Mouse (Mus musculus): Measurements from ENCODE around the gene Helq. TPM values are rescaled to one million over a fixed set of nuclear protein-coding genes. Genes with fewer than 3 reads are reported as not detected.

Gene Helq
- polyA plus RNA-seq, 1 experiment from 2014 or later, result 18.3 TPM

DNA sequence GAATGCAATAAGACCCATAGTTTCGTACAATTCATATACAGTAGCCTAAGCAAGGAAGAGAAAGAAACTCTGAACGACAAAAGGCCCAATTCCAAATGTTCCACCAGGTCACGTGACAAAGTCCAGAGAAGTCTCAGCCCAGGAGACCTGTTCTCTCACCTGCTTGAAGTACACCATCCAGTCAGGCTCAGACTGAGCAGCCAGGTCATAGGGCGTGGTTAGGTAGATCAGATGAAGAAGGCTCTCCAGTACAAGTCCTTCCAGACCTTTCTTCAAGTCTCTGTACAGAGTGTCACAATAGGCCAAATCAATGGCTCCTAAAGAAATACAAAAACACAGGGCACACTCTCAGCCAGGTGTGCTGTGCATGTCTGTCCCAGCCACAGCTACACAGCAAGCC is 26.8 kb downstream of the Helq start:
- Histone ChIP-seq H3K4me1 (replicated peaks) (no peaks in the 10 kb centered on the region), H3K27me3 (ENCODE audit: insufficient read depth, poor library complexity, severe bottlenecking) (no peaks in the 10 kb centered on the region), H3K4me3 (no peak overlapping the region), H3K27ac (no peak overlapping the region), H3K36me3 (peaks cover 96% of the 10 kb centered on the region), H3K9me3 (no peaks in the 10 kb centered on the region)
- DNase-seq (ENCODE audit: low spot score), result no peak
- 94% methylated on average over 4 of the region's 4 CpGs for WGBS

DNA sequence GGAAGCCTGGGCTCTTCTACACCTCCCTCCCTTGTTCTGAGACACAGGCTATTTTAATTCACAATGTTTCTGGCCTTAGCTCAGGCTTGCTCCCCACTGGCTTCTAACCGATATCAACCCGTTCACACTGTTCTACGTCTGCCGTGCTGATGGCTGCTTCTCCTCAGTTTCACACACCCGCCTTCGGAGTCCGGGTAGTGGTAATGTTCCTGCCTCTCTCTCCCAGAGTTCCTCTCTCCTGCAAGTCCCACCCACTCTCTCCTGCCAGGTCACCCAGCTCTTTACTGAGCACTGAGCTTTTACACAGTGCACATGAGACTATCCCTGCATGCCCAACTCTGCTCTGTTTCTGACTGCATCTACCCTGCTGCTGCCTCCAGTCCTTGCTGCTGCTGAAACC is 32.4 kb downstream of the Helq start:
- no peak overlapping the region for H3K4me3 ChIP-seq
- 96% methylated on average over 7 of the region's 7 CpGs for WGBS
- peaks cover 97% of the 10 kb centered on the region for H3K36me3 ChIP-seq
- H3K27me3 ChIP-seq (ENCODE audit: insufficient read depth, poor library complexity, severe bottlenecking), result no peaks in the 10 kb centered on the region
- no peak for DNase-seq (ENCODE audit: low spot score)
- H3K27ac ChIP-seq, result no peak overlapping the region
- H3K9me3 ChIP-seq, result no peaks in the 10 kb centered on the region
- no peaks in the 10 kb centered on the region for H3K4me1 ChIP-seq (replicated peaks)

DNA sequence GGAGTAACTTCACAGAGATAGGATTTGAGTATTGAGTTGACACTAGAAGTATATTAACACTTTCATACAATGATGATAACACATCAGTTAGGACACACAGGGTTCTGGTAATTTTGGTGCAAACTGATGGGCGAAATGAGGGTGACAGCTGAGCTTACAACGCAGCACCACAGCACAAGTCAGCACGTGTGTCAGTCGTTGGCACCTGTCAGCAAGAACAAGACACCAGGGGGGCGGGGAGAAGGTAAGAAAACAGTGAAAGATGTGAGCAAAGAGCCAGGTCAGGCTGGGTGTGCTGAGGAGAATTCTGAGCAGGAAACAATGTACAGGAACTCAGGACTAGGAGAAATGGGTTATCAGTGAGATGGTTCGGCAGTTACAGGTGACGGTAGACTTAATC is 36.7 kb downstream of the Helq start:
- H3K27ac ChIP-seq, result no peak overlapping the region
- DNase-seq (ENCODE audit: low spot score), result no peak
- no peak overlapping the region for H3K4me3 ChIP-seq
- WGBS, result 92% methylated on average over 7 of the region's 7 CpGs
- no peaks in the 10 kb centered on the region for H3K27me3 ChIP-seq (ENCODE audit: insufficient read depth, poor library complexity, severe bottlenecking)
- peaks cover 4% of the 10 kb centered on the region; the same call in 1 of the 2 replicates for H3K9me3 ChIP-seq
- peaks cover 68% of the 10 kb centered on the region for H3K36me3 ChIP-seq
- no peaks in the 10 kb centered on the region for H3K4me1 ChIP-seq (replicated peaks)

DNA sequence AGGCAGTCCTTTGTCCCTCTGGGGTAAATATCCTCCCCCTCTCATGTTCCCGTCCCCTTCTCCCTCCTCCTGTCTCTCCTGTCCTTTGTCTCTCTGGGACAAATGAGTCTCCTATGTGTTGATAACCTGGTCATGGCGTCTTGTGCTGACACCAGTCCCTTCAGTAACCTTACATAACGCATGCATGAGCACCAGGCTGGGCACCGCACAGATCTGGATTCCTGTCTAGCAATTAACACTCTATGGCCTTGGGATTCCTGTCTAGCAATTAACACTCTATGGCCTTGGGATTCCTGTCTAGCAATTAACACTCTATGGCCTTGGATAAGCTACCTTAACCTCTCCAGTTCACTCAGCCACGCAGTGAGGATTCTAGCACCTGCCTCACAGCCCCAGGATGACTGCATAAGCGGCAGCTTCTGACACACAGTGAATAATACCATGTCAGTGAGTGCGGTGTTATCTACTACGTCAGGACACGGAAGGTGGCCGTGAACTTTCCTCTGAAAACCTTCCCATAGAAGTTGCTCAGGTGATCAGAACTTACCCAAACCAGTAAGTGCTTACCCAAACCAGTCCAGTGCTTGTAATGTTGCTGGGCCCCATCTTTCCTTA is 38.2 kb downstream of the Helq start:
- H3K36me3 ChIP-seq, result peaks cover 52% of the 10 kb centered on the region
- no peak overlapping the region for H3K4me3 ChIP-seq
- no peaks in the 10 kb centered on the region for H3K4me1 ChIP-seq (replicated peaks)
- H3K27me3 ChIP-seq (ENCODE audit: insufficient read depth, poor library complexity, severe bottlenecking), result no peaks in the 10 kb centered on the region
- H3K9me3 ChIP-seq, result peaks cover 4% of the 10 kb centered on the region; the same call in 1 of the 2 replicates
- WGBS, result 87% methylated on average over 10 of the region's 10 CpGs
- H3K27ac ChIP-seq, result no peak overlapping the region
- no peak for DNase-seq (ENCODE audit: low spot score)

DNA sequence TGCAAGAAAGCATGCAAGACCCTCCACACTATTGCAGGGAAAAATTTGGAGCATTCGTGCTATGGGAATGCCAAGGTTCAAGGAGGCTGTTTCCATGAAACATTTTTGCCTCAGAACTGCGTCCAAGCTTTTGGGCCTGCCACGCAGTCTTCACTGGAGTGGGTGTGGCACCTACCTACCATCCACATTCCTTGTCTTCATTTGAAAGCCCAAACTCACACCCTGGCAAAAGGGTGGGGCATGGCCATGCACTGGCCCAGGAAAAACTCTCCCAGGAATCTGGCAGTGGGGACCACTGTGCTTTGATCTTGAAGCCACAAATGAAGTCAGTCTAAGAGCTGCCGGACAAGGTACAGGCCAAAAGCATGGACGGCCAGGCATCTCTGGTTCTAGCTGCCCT is 40.3 kb downstream of the Helq start:
- peaks cover 8% of the 10 kb centered on the region for H3K4me1 ChIP-seq (replicated peaks)
- DNase-seq (ENCODE audit: low spot score), result no peak
- peaks cover 32% of the 10 kb centered on the region for H3K36me3 ChIP-seq
- 95% methylated on average over 5 of the region's 5 CpGs for WGBS
- no peaks in the 10 kb centered on the region for H3K27me3 ChIP-seq (ENCODE audit: insufficient read depth, poor library complexity, severe bottlenecking)
- H3K4me3 ChIP-seq, result no peak overlapping the region
- no peak overlapping the region for H3K27ac ChIP-seq
- H3K9me3 ChIP-seq, result peaks cover 4% of the 10 kb centered on the region; the same call in 1 of the 2 replicates

DNA sequence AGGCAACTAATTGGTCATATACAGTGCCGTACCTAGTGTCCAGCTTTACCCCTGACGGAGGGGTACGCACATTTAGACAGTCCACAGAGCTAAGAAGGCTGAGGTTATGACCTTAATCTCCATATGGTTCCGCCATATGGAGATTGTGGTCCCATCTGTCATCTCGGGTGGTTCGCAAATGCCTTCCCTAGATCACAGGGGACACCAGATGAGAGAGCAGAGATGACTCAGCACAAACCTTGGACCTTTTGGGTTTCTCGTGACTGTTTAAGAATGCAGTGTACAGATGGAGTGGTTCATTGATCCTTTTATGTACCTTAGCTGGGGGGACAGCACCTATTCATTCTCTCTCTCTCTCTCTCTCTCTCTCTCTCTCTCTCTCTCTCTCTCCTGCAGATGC is 45.0 kb downstream of the Helq start:
- H3K27ac ChIP-seq, result 0 out of 2 replicates have a peak overlapping the region, but pooled peaks have one; percentile 35
- 59% methylated on average over 7 of the region's 7 CpGs for WGBS
- DNase-seq (ENCODE audit: low spot score), result peak; percentile 48

DNA sequence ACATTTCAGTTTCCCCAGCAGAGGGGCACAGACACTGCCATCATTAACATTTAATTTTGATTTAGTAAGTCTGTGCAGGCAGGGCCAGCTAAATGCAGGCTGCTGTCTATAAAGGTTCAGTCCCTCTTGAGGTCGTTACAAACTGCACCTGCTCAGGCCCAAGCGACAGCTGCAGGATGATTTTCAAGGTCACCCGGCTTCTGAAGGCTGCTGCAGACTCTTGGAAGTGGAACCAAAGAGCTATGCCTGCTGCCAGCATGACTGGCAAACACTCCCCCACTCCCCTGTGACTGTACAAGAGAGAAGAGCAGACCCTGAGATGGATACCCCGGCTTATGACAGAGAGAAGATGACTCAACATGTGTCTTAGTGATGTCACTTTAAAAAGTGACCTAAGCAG is 46.7 kb downstream of the Helq start:
- DNase-seq (ENCODE audit: low spot score), result peak; percentile 5
- H3K27me3 ChIP-seq (ENCODE audit: insufficient read depth, poor library complexity, severe bottlenecking), result no peaks in the 10 kb centered on the region
- WGBS, result 69% methylated on average over 4 of the region's 4 CpGs
- H3K9me3 ChIP-seq, result no peaks in the 10 kb centered on the region
- no peaks in the 10 kb centered on the region for H3K36me3 ChIP-seq
- H3K27ac ChIP-seq, result peak overlapping the region; percentile 56; the same call in 1 of the 2 replicates
- peaks cover 22% of the 10 kb centered on the region for H3K4me1 ChIP-seq (replicated peaks)
- H3K4me3 ChIP-seq, result no peak overlapping the region

More for the DNA sequence above, 45.0 kb downstream of the Helq start:
- peaks cover 22% of the 10 kb centered on the region for H3K4me1 ChIP-seq (replicated peaks)
- H3K9me3 ChIP-seq, result peaks cover 4% of the 10 kb centered on the region; the same call in 1 of the 2 replicates
- no peak overlapping the region for H3K4me3 ChIP-seq
- no peaks in the 10 kb centered on the region for H3K27me3 ChIP-seq (ENCODE audit: insufficient read depth, poor library complexity, severe bottlenecking)
- H3K36me3 ChIP-seq, result no peaks in the 10 kb centered on the region

DNA sequence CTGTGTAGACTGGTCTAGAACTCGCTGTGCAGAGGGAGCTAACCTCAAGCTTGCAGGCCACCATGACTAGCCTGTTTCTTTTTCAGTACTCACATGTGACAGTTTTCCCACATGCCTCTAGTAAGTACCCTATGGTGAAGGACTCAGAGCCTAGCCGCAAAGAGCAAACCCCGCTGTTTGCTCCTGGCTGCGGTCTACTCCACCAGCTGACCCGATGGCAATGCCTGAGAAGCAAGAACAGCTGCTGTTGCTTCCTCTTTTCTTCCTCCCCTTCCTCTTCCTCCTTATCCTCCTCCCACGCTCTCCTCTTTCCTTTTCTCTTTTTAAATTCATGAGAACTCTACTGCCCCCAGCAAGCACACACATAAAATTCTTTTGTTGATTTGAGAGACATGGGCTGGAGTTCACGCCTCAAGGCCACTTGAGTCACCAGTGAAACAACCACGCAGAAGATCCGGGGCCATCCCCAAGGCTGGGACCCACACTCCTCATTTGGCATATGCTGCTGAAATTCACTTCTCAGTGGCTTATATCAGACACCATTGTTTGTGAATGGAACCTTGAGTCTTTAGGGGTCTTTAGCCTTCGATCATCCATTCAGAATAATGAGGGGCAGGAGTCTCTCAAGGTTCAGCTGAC is 47.7 kb downstream of the Helq start:
- H3K27ac ChIP-seq, result peak overlapping the region; percentile 56; the same call in 1 of the 2 replicates
- WGBS, result 85% methylated on average over 10 of the region's 10 CpGs
- no peak for DNase-seq (ENCODE audit: low spot score)
- H3K4me1 ChIP-seq (replicated peaks), result peaks cover 22% of the 10 kb centered on the region
- no peaks in the 10 kb centered on the region for H3K27me3 ChIP-seq (ENCODE audit: insufficient read depth, poor library complexity, severe bottlenecking)
- no peaks in the 10 kb centered on the region for H3K9me3 ChIP-seq
- no peak overlapping the region for H3K4me3 ChIP-seq
- no peaks in the 10 kb centered on the region for H3K36me3 ChIP-seq

DNA sequence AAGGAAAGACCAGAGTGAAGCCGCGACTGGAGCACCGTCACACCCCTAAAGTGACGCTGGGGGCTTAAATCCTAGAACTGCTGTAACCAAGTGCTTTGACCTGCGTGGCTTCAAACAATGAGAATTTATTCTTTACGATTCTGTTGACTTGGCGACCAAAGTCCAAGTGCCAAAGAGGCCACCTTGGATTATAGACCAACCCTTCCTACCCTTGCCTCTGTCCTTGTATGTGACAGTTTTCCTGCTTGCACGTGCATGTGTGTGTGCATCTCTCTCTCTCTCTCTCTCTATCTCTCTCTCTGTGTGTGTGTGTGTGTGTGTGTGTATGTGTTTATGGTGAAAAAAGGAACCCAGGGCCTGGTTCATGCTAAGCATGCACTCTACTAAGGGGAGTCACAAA is 59.6 kb downstream of the Helq start:
- Histone ChIP-seq H3K4me1 (replicated peaks) (no peaks in the 10 kb centered on the region), H3K4me3 (no peak overlapping the region), H3K36me3 (no peaks in the 10 kb centered on the region), H3K9me3 (peaks cover 14% of the 10 kb centered on the region; the same call in 1 of the 2 replicates), H3K27me3 (ENCODE audit: insufficient read depth, poor library complexity, severe bottlenecking) (no peaks in the 10 kb centered on the region), H3K27ac (no peak overlapping the region)
- DNase-seq (ENCODE audit: low spot score), result no peak
- WGBS, result 92% methylated on average over 8 of the region's 8 CpGs

DNA sequence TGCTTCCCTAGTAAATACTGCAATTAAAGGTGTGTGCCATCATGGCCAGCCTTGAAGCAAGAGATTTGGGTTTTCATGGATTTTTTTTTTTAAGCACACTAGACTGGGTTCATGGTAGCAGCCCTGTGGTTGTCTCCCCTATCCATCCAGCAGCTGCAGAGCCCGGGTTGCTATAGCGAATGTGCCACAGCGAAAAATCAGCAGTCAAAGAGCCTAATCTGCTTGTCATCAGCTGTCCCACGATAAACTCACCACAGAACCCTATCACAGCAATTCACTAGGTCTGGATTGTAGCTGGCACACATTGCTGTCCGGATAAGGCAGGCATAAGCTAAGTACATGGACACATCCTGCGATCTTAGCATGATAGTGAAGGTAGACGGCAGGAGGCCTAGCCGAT is 61.5 kb downstream of the Helq start:
- Histone ChIP-seq H3K9me3 (peaks cover 14% of the 10 kb centered on the region; the same call in 1 of the 2 replicates), H3K27ac (no peak overlapping the region), H3K27me3 (ENCODE audit: insufficient read depth, poor library complexity, severe bottlenecking) (no peaks in the 10 kb centered on the region), H3K4me3 (no peak overlapping the region), H3K36me3 (no peaks in the 10 kb centered on the region), H3K4me1 (replicated peaks) (no peaks in the 10 kb centered on the region)
- WGBS, result 90% methylated on average over 8 of the region's 8 CpGs
- no peak for DNase-seq (ENCODE audit: low spot score)

DNA sequence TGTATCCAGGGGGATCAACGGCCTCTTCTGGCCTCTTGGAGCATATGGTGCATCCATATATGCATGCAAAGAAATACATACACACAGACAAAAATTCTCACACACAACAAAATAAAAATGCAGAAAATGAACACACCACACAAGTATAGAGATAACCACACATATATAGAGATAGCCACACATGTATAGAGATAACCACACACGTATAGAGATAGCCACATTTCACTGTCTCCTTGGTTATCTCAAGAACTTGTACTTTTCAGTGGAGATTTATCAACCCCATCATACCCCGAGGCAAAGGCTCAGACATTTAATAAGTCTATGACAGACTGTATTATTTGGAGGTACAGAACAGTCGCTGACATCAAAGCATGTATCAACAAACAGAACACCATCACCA is 63.9 kb downstream of the Helq start:
- DNase-seq (ENCODE audit: low spot score), result no peak
- WGBS, result 83% methylated on average over 4 of the region's 4 CpGs
- H3K27ac ChIP-seq, result no peak overlapping the region
- no peak overlapping the region for H3K4me3 ChIP-seq
- H3K4me1 ChIP-seq (replicated peaks), result no peaks in the 10 kb centered on the region
- peaks cover 5% of the 10 kb centered on the region; the same call in 1 of the 2 replicates for H3K9me3 ChIP-seq
- H3K27me3 ChIP-seq (ENCODE audit: insufficient read depth, poor library complexity, severe bottlenecking), result no peaks in the 10 kb centered on the region
- H3K36me3 ChIP-seq, result no peaks in the 10 kb centered on the region

DNA sequence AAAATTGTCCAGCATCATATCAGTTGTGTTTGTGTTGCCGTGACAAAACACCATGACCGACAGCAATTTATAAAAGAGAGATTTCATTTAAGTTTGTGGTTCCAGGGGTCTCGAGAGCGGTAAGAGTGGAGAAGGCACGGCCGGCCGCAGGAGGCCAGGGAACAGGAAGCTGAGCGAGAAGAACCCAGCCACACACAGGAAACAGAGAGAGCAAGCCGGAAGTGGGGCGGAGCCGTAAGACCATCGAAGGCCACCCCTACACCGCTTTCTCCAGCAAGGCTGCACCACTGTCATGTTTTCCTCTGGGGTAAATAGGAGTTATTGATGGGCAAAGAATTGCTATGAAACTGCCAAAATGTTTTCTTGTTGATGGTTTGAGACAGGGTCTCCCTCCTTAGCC is 69.6 kb downstream of the Helq start:
- Histone ChIP-seq H3K36me3 (no peaks in the 10 kb centered on the region), H3K27ac (no peak overlapping the region), H3K27me3 (ENCODE audit: insufficient read depth, poor library complexity, severe bottlenecking) (no peaks in the 10 kb centered on the region), H3K4me1 (replicated peaks) (no peaks in the 10 kb centered on the region), H3K4me3 (no peak overlapping the region), H3K9me3 (peaks cover 3% of the 10 kb centered on the region; the same call in 1 of the 2 replicates)
- DNase-seq (ENCODE audit: low spot score), result no peak
- WGBS, result 91% methylated on average over 13 of the region's 13 CpGs

DNA sequence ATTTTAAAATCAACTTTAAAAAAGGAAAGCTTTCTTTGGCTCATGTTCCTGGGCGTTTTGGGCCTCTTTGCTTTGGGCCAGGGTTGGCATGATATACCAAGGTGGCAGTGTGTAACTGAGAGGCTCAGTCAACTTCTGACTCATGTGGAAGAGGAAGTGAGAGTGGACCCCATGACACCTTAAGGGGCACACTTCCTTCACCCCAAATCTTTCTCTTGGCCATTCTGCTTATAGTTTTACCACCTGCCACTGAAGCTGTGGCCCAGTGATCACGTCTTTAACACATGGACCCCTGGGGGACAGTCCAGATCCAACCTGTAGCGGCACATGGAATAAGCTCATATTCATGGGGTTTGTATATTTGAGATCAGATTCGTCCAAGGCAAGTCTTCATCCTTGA is 72.4 kb downstream of the Helq start:
- no peak for DNase-seq (ENCODE audit: low spot score)
- Histone ChIP-seq H3K4me3 (no peak overlapping the region), H3K27ac (no peak overlapping the region), H3K9me3 (peaks cover 5% of the 10 kb centered on the region; the same call in 1 of the 2 replicates), H3K27me3 (ENCODE audit: insufficient read depth, poor library complexity, severe bottlenecking) (peaks cover 12% of the 10 kb centered on the region; the same call in 1 of the 2 replicates), H3K36me3 (no peaks in the 10 kb centered on the region), H3K4me1 (replicated peaks) (no peaks in the 10 kb centered on the region)
- 85% methylated on average over 4 of the region's 4 CpGs for WGBS

All from hindbrain, embryonic 10.5 days (tissue).